Mouse (Mus musculus) liver, embryonic 14.5 days (tissue): Measurements from ENCODE around the gene Higd2a.

ENCODE experiments used
- CTCF ChIP-seq: IDR thresholded peaks from 2 replicates; pipeline ENCODE4 v1.5.1; 2016; ENCODE audit warnings: antibody characterized with exemption, low read depth, control low read depth
- EP300 ChIP-seq: IDR thresholded peaks from 2 replicates; pipeline ENCODE4 v1.6.1; 2016; ENCODE audit warnings: antibody characterized with exemption, low read depth

GRCm38 (mm10) chr13:54572621-54573020, 17.4 kb upstream of the Higd2a start:
- TF ChIP-seq EP300, result no peak
- TF ChIP-seq CTCF, result no peak
